Mouse (Mus musculus): Measurements from ENCODE around the gene Vmp1.

The Vmp1 gene

GRCm38 (mm10) chr11:86683395-86684125 lies at the start of gene Vmp1, which contains the start of gene Ptrh2:
Gene Vmp1 (minus strand): TSS chr11:86683836.
Gene Ptrh2 (plus strand): TSS chr11:86683985.
- DNase-seq (ENCODE audit: low read depth, low spot score), result peak; percentile 98

- peak; percentile 50 for DNase-seq (ENCODE audit: low read depth, low spot score)
These were observed 47.8 kb upstream of the Vmp1 start for GRCm38 (mm10) chr11:86731443-86731842.

GRCm38 (mm10) chr11:86725607-86726006 lies 42.0 kb upstream of the Vmp1 start:
- no peak for DNase-seq (ENCODE audit: low read depth, low spot score)

- DNase-seq (ENCODE audit: low read depth, low spot score), result no peak
These were observed 41.3 kb upstream of the Vmp1 start for GRCm38 (mm10) chr11:86724982-86725381.

GRCm38 (mm10) chr11:86724004-86724403 lies 40.4 kb upstream of the Vmp1 start:
- DNase-seq (ENCODE audit: low read depth, low spot score), result no peak

GRCm38 (mm10) chr11:86719390-86719789 lies 35.8 kb upstream of the Vmp1 start:
- no peak for DNase-seq (ENCODE audit: low read depth, low spot score)

GRCm38 (mm10) chr11:86718369-86718768 lies 34.7 kb upstream of the Vmp1 start:
- DNase-seq (ENCODE audit: low read depth, low spot score), result no peak

GRCm38 (mm10) chr11:86717306-86718065 lies 33.9 kb upstream of the Vmp1 start:
- DNase-seq (ENCODE audit: low read depth, low spot score), result no peak

- no peak for DNase-seq (ENCODE audit: low read depth, low spot score)
These were observed 31.0 kb upstream of the Vmp1 start for GRCm38 (mm10) chr11:86714606-86715005.

- no peak for DNase-seq (ENCODE audit: low read depth, low spot score)
These were observed 17.5 kb upstream of the Vmp1 start for GRCm38 (mm10) chr11:86701151-86701550.

GRCm38 (mm10) chr11:86695461-86695860 lies 11.8 kb upstream of the Vmp1 start:
- DNase-seq (ENCODE audit: low read depth, low spot score), result no peak

- DNase-seq (ENCODE audit: low read depth, low spot score), result no peak
These were observed 8.9 kb upstream of the Vmp1 start for GRCm38 (mm10) chr11:86692546-86692945.

- peak; percentile 30 for DNase-seq (ENCODE audit: low read depth, low spot score)
These were observed 8.3 kb upstream of the Vmp1 start for GRCm38 (mm10) chr11:86691956-86692355.

GRCm38 (mm10) chr11:86691482-86691881 lies 7.8 kb upstream of the Vmp1 start:
- DNase-seq (ENCODE audit: low read depth, low spot score), result peak; percentile 95

GRCm38 (mm10) chr11:86690383-86690782 lies 6.7 kb upstream of the Vmp1 start:
- DNase-seq (ENCODE audit: low read depth, low spot score), result no peak

GRCm38 (mm10) chr11:86685366-86685765 lies 1.7 kb upstream of the Vmp1 start:
- no peak for DNase-seq (ENCODE audit: low read depth, low spot score)

- no peak for DNase-seq (ENCODE audit: low read depth, low spot score)
These were observed 733 bp upstream of the Vmp1 start for GRCm38 (mm10) chr11:86684126-86685012.

- no peak for DNase-seq (ENCODE audit: low read depth, low spot score)
These were observed 775 bp downstream of the Vmp1 start for GRCm38 (mm10) chr11:86682861-86683260.

- DNase-seq (ENCODE audit: low read depth, low spot score), result no peak
These were observed 2.2 kb downstream of the Vmp1 start for GRCm38 (mm10) chr11:86681423-86681822.

GRCm38 (mm10) chr11:86680729-86681128 lies 2.9 kb downstream of the Vmp1 start:
- DNase-seq (ENCODE audit: low read depth, low spot score), result no peak

GRCm38 (mm10) chr11:86678957-86679356 lies 4.7 kb downstream of the Vmp1 start:
- no peak for DNase-seq (ENCODE audit: low read depth, low spot score)

- DNase-seq (ENCODE audit: low read depth, low spot score), result no peak
These were observed 8.1 kb downstream of the Vmp1 start for GRCm38 (mm10) chr11:86675520-86675919.
